Mouse (Mus musculus) myocyte (in vitro differentiated cells): ENCODE measurements around the gene Lrrc49. TPM values are rescaled to one million over a fixed set of nuclear protein-coding genes. Genes with fewer than 3 reads are reported as not detected.

Experiments used
- H3K27me3 ChIP-seq: one replicate; pipeline ENCODE4 v1.6.1; 2011; ENCODE audit not compliant: control insufficient read depth, insufficient read depth, insufficient read length
- H3K36me3 ChIP-seq: one replicate; pipeline ENCODE4 v1.6.1; 2011; ENCODE audit not compliant: control insufficient read depth, insufficient read depth
- H3K4me2 ChIP-seq: one replicate; pipeline ENCODE4 v1.6.1; 2011; ENCODE audit warnings: low read depth, control low read depth
- H3K4me3 ChIP-seq: one replicate; pipeline ENCODE4 v1.5.1; 2011; ENCODE audit warnings: mild to moderate bottlenecking, control low read depth, moderate library complexity
- H3K79me2 ChIP-seq: one replicate; pipeline ENCODE4 v1.6.1; 2011; ENCODE audit not compliant: control insufficient read depth, insufficient read depth
- H3ac ChIP-seq: one replicate; pipeline ENCODE4 v1.6.1; 2011; ENCODE audit not compliant: control insufficient read depth, insufficient read length
- CEBPB ChIP-seq: IDR thresholded peaks from 2 replicates; pipeline ENCODE4 v1.6.1; 2011; ENCODE audit warnings: mild to moderate bottlenecking, moderate library complexity; ENCODE audit not compliant: poor library complexity, insufficient read depth, severe bottlenecking
- E2F4 ChIP-seq: IDR thresholded peaks from one replicate; pipeline ENCODE4 v1.6.1; 2011; ENCODE audit warnings: mild to moderate bottlenecking, control low read depth, moderate library complexity; ENCODE audit not compliant: insufficient read depth
- MAX ChIP-seq: IDR thresholded peaks from one replicate; pipeline ENCODE4 v1.6.1; 2011; ENCODE audit warnings: low read depth, mild to moderate bottlenecking, control low read depth
- MYOD1 ChIP-seq, 3 experiments: IDR thresholded peaks; one replicate each; pipeline ENCODE4 v1.6.1; 2011; ENCODE audit warnings: control low read depth in 2 of 3, low read depth in 2 of 3, mild to moderate bottlenecking in 2 of 3, moderate library complexity in 1 of 3; ENCODE audit not compliant: insufficient read length in 2 of 3, control insufficient read depth in 1 of 3
- MYOG ChIP-seq, 3 experiments: IDR thresholded peaks; one replicate each; pipeline ENCODE4 v1.6.1; 2011; ENCODE audit warnings: control low read depth in 2 of 3, low read depth in 2 of 3, mild to moderate bottlenecking in 2 of 3; ENCODE audit not compliant: insufficient read length in 2 of 3, control insufficient read depth in 1 of 3, insufficient read depth in 1 of 3
- POLR2A ChIP-seq: IDR thresholded peaks from one replicate; pipeline ENCODE4 v1.6.1; 2011; ENCODE audit warnings: low read depth, mild to moderate bottlenecking, control low read depth, moderate library complexity; ENCODE audit not compliant: insufficient read length
- POLR2AphosphoS2 ChIP-seq: IDR thresholded peaks from one replicate; pipeline ENCODE4 v1.6.1; 2011; ENCODE audit warnings: low read depth, control low read depth; ENCODE audit not compliant: insufficient read length
- REST ChIP-seq: IDR thresholded peaks from one replicate; pipeline ENCODE4 v1.6.1; 2011; ENCODE audit warnings: mild to moderate bottlenecking, control low read depth, moderate library complexity; ENCODE audit not compliant: insufficient read depth, insufficient read length
- SRF ChIP-seq: IDR thresholded peaks from one replicate; pipeline ENCODE4 v1.6.1; 2011; ENCODE audit warnings: low read depth; ENCODE audit not compliant: control insufficient read depth, insufficient read length
- TCF12 ChIP-seq: IDR thresholded peaks from one replicate; pipeline ENCODE4 v1.6.1; 2011; ENCODE audit warnings: mild to moderate bottlenecking, control low read depth; ENCODE audit not compliant: poor library complexity, insufficient read depth, severe bottlenecking
- TCF3 ChIP-seq: IDR thresholded peaks from one replicate; pipeline ENCODE4 v1.6.1; 2011; ENCODE audit warnings: low read depth, control low read depth; ENCODE audit not compliant: insufficient read length
- USF1 ChIP-seq: IDR thresholded peaks from one replicate; pipeline ENCODE4 v1.6.1; 2011; ENCODE audit warnings: low read depth, mild to moderate bottlenecking, control low read depth, moderate library complexity
- polyA plus RNA-seq: library from polyadenylated mRNA; unstranded; fragments of >200 nt; fragmentation: generic; extraction: Trizol; gene quantifications from one replicate; pipeline ENCODE4 v1.2.1, GENCODE M21; 2012; ENCODE audit warnings: missing spikeins

Gene Lrrc49
- polyA plus RNA-seq, 1 experiment: 5.8 TPM

GRCm38 (mm10) chr9:60582553-60582952 is 105.4 kb downstream of the Lrrc49 start:
- Histone ChIP-seq H3K4me3 (no peak overlapping the region), H3K36me3 (no peaks in the 10 kb centered on the region), H3K79me2 (no peaks in the 10 kb centered on the region), H3K4me2 (no peak overlapping the region), H3K27me3 (no peaks in the 10 kb centered on the region), H3ac (no peak overlapping the region)
- TF ChIP-seq TCF12 (no peak), POLR2A (no peak), TCF3 (no peak), MAX (no peak), E2F4 (no peak), MYOG (IDR thresholded peaks at IDR 0.05; ENCODE audit: control insufficient read depth in 1 of 3, insufficient read depth in 1 of 3, insufficient read length in 2 of 3, low read depth in 2 of 3) (no peak), MYOD1 (IDR thresholded peaks at IDR 0.05; ENCODE audit: control insufficient read depth in 1 of 3, insufficient read length in 2 of 3, low read depth in 2 of 3) (no peak), REST (no peak), USF1 (no peak), POLR2AphosphoS2 (no peak), SRF (no peak), CEBPB (no peak)

GRCm38 (mm10) chr9:60573011-60573410 is 114.9 kb downstream of the Lrrc49 start:
- H3K4me2 ChIP-seq: no peak overlapping the region
- TF ChIP-seq REST: no peak
- TF ChIP-seq MYOG (IDR thresholded peaks at IDR 0.05; ENCODE audit: control insufficient read depth in 1 of 3, insufficient read depth in 1 of 3, insufficient read length in 2 of 3, low read depth in 2 of 3): no peak
- TF ChIP-seq CEBPB: no peak
- TF ChIP-seq SRF: no peak
- no peak overlapping the region for H3K4me3 ChIP-seq
- H3K79me2 ChIP-seq: no peaks in the 10 kb centered on the region
- H3K27me3 ChIP-seq: peaks cover 11% of the 10 kb centered on the region
- H3ac ChIP-seq: no peak overlapping the region
- no peaks in the 10 kb centered on the region for H3K36me3 ChIP-seq

- H3K27me3 ChIP-seq: peaks cover 11% of the 10 kb centered on the region
- H3K79me2 ChIP-seq: no peaks in the 10 kb centered on the region
- H3K4me3 ChIP-seq: no peak overlapping the region
- no peak overlapping the region for H3ac ChIP-seq
- TF ChIP-seq E2F4: no peak
- no peak overlapping the region for H3K4me2 ChIP-seq
- no peaks in the 10 kb centered on the region for H3K36me3 ChIP-seq
Measured at GRCm38 (mm10) chr9:60571725-60572124, 116.2 kb downstream of the Lrrc49 start.

- Histone ChIP-seq H3K4me2 (no peak overlapping the region), H3ac (no peak overlapping the region), H3K27me3 (peaks cover 11% of the 10 kb centered on the region), H3K36me3 (no peaks in the 10 kb centered on the region), H3K4me3 (no peak overlapping the region), H3K79me2 (no peaks in the 10 kb centered on the region)
- no peak for TF ChIP-seq TCF12
Measured at GRCm38 (mm10) chr9:60571041-60571440, 116.9 kb downstream of the Lrrc49 start.

- Histone ChIP-seq H3K27me3 (peaks cover 11% of the 10 kb centered on the region), H3K36me3 (no peaks in the 10 kb centered on the region), H3K4me3 (no peak overlapping the region), H3ac (no peak overlapping the region), H3K79me2 (no peaks in the 10 kb centered on the region), H3K4me2 (no peak overlapping the region)
- TF ChIP-seq REST: no peak
- TF ChIP-seq CEBPB: no peak
- TF ChIP-seq USF1: no peak
- TF ChIP-seq SRF: no peak
Measured at GRCm38 (mm10) chr9:60569366-60569765, 118.6 kb downstream of the Lrrc49 start.

GRCm38 (mm10) chr9:60563809-60564208 is 124.1 kb downstream of the Lrrc49 start:
- TF ChIP-seq MYOG (IDR thresholded peaks at IDR 0.05; ENCODE audit: control insufficient read depth in 1 of 3, insufficient read depth in 1 of 3, insufficient read length in 2 of 3, low read depth in 2 of 3) (no peak), USF1 (no peak), CEBPB (no peak), REST (no peak), SRF (no peak), POLR2AphosphoS2 (no peak), MAX (no peak), E2F4 (no peak), MYOD1 (IDR thresholded peaks at IDR 0.05; ENCODE audit: control insufficient read depth in 1 of 3, insufficient read length in 2 of 3, low read depth in 2 of 3) (no peak), TCF12 (no peak), POLR2A (no peak), TCF3 (no peak)
- Histone ChIP-seq H3K4me2 (no peak overlapping the region), H3K79me2 (no peaks in the 10 kb centered on the region), H3ac (no peak overlapping the region), H3K4me3 (no peak overlapping the region), H3K36me3 (no peaks in the 10 kb centered on the region), H3K27me3 (no peaks in the 10 kb centered on the region)
